Mouse (Mus musculus) small intestine, adult 2 months (tissue): ENCODE data around the gene Lce3d.

Experiments
- CTCF ChIP-seq: fragments of 200-500 bp; IDR thresholded peaks from 2 replicates; pipeline ENCODE4 v1.5.1; 2012; ENCODE audit warnings: low read depth, mild to moderate bottlenecking, control low read depth, inconsistent platforms, low read length, moderate library complexity, mixed read lengths; ENCODE audit not compliant: insufficient replicate concordance, insufficient read length; ENCODE audit errors: extremely low read depth
- POLR2A ChIP-seq: fragments of 200-500 bp; IDR thresholded peaks from 2 replicates; pipeline ENCODE4 v1.6.1; 2012; ENCODE audit warnings: low read depth, mild to moderate bottlenecking, control low read depth, inconsistent platforms, low read length, moderate library complexity

DNA sequence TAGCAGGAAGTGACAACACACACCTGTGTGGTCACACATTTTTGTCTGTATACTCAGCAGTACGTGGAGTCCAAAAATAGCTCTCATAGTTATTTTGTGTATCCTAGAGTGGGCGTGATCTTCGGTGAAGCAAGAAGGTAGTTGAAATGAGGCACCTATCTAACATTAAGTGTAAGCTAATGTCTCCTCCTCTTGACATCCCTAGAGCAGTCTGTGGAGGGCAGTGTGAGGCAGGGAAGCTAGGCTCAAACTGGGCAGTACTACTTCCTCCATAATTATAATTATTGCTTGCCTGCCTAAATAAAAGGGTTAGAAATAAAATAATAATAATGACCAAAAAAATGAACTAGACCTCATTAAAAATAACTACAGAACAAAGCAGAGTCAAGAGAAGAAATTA is 43.4 kb downstream of the Lce3d start:
- TF ChIP-seq POLR2A (no peak), CTCF (no peak)
